Mouse (Mus musculus) spleen, adult 18-20 months (tissue): Measurements from ENCODE around the gene Tacstd2.
"Not testable (repeated sequence)": the region's sequence is repeated elsewhere in the genome, so short reads cannot be mapped to it uniquely, and the experiment has no call there.

Experiments used
- DNase-seq, 2 experiments: peaks; one replicate each; pipeline ENCODE4 v3.0.0; 2022; ENCODE audit warnings: mixed read lengths in 2 of 2

Tacstd2 gene

DNA sequence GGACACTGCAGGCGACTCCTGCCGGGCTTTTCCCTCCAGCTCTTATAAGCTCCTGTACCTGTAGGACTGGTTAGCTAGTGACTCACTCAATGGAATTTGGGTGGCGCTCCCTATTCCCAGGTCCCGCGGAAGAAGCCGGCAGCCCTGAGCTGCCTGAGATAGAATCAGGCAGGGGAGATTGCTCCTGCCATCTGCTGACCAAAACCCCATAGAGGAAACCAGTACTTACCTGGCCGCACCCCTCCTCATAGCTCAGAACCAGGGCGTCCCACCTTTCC, at the start of gene Tacstd2:
Gene Tacstd2 (minus strand): TSS at position 20 of the 278 bp plus-strand sequence.
- DNase-seq, result no peak

DNA sequence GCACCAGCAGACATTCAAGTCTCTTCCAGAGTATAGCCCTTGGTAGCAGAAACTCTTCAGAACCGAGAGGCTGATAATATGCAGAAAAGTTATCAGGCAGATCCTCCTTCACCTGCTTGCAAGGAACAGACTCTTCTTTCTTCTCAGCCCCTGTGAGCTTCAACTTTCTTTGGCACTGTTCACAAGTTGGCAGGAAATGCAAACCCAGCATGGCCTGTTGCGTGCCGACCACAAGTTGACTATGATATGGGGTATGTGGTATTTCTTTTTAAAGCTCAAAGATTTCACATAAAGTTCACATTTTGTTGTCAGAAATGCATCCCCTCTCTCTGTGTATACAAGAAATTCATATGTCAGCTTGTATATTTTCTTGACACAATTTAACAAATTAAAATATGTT, 30.7 kb upstream of the Tacstd2 start:
- no peak for DNase-seq

DNA sequence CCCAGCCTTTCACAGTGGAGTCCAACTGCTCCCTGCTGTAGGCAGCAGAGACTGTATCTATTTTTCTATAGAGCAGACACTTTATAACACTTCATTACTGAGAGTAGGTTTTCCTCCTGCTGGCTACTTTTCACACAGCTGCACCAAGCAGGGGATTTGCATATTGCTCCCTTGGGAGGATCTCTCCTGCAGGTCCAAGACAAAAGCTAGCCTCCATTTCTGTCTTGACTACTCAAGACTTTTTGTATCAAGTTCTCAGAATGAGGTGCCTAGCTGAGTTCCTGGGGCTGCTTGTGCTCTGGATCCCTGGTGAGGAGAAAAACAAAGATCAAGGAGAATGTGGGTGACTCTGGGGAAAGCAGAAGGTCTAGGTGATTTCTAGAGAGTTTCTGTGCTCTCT, 19.8 kb upstream of the Tacstd2 start:
- DNase-seq, result peak; percentile 44 to 66

DNA sequence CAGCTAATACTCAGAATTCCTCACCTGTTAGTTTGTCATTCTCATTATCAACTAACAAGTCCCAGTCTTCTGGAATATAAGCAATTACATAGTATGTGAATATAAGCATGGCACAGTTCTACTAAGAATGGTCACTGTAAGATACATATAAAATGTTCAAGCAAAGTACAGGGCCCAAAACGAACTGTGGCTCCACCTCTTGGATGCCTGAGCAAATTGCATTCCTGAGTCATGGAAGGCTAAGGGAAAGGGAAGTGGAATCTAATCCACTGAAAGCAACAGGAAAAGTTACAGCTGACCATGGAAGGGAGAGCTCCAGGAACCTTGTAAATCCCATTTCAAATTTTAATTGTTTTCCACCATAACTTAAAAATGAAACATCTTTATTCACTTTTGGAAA, 14.0 kb upstream of the Tacstd2 start:
- DNase-seq, result peak in 1 of 2 experiments; percentile 32

DNA sequence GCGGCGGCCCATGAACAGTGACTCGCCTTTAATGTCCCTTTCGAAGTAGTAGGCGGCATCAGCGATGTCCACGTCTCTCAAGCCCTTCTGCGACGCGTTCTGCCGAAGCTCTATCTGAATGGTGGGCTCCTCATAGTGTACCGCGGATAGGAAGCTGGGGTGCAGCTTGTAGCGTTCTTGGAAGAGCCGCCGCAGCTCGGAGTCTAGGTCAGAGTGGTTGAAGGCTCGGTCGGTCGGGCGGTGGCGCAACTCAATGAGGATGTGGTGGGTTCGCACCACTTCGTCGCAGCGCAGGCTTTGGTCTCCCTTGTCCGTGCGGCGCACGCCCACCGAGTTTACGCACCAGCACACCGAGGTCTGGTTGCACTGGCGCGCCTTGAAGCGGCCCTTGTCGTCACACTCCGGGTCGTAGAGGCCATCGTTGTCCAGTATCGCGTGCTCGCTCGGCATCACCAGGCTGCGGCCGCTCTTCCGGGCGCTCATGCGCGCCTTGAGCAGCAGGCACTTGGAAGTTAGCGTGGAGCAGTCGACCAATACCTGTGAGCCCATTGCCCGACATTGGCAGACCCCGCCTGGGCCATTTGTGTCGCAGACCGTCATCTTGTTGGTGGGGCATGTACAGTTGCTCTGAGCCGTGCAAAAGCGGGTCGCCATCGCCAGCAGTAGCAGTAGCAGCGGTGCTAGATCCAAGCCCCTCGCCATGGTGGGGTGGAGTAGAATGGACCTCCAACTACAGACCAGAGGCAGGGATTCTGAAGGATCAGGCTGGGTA, 405 bp downstream of the Tacstd2 start:
- DNase-seq, result peak; percentile 16 to 43

DNA sequence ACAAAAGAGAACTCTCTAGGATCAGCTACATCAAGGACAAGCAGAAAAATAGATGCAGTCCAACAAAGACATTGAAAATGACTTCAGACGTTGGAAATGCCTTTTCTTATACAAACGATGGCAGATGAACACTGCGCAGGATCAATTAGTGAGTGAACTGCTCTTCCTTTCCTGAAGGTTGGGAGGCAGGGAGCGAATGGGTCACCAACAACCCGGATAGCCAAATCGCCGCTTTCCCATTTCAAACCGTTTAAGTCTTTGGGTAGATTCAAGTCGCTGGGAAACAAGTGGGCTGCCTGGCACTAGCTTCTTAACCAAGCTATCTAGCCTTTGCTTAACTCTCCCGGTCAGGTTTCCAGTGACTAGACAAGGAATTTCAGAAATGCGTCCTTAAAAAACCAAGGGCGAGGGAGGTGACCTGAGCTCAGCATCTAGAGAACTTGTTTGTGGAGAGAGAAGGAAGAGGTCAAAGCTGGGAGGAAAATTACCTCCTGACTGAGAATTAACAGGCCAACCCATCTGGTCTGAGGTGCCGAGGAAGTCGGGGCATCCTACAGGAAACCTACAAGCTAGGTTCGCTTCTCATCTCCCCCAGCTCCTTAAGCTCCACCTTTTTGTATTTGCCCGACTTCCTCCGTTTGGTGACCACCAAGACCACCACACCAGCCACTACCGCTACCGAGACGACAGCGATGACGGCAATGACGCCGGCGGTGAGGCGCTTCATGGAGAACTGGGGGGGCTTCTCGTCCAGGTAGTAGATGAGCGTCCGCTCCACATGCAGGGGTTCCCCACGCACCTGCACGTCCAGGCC, 1.2 kb downstream of the Tacstd2 start:
- DNase-seq, result no peak

DNA sequence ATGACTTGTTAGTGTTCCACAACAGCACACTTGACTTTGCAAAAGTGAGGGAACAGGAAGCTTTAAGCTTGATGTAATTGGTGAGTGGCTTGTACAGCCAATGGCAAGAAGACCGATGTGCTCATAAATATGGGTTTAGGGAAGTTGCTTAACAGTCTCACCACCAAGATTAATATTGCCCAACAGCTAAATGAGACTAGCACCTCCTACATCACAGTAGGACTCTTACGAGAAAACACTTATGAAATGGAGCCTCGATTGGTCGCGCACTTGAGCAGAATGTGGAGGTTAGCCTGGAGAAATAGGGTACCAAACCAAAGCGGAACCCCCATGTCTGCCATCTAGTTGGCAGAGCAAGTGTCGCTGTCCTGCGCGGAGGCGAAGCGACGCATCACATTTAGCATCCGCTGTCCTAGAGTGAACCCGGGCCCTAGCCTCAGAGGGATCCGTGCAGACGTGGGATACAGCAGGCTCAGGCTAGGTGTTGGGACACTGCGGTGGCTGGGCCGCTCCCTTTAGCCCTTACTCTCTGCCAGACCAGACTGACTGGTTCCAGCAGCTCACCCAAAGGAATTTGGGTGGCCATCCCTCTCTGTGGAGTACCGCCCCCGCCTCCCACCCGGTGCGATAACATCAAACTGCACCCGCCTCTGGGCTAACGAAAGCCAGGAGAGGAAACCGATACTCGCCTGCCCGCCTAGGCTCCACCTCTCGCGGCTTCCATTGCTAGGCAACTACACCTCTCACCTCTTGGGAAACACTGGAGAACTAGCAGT, 2.7 kb downstream of the Tacstd2 start:
- DNase-seq, result peak in 1 of 2 experiments; percentile 22

DNA sequence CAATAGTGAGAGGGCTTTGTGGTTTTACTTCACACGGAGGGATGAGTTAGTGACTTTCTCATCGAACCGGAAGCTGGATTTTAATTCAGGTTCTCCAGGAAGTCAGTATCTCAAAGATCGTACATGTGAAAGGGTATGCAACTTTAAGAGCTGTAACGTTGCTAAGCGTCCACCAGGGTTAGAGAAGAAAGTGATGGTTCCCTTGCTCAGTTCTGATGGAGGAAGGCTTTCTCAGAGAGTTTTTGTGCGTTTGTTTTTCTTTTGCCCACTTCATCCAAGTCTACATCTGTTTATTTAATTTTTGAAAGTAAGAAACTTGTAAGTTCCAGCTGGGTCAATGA, 3.8 kb downstream of the Tacstd2 start:
- no peak for DNase-seq

DNA sequence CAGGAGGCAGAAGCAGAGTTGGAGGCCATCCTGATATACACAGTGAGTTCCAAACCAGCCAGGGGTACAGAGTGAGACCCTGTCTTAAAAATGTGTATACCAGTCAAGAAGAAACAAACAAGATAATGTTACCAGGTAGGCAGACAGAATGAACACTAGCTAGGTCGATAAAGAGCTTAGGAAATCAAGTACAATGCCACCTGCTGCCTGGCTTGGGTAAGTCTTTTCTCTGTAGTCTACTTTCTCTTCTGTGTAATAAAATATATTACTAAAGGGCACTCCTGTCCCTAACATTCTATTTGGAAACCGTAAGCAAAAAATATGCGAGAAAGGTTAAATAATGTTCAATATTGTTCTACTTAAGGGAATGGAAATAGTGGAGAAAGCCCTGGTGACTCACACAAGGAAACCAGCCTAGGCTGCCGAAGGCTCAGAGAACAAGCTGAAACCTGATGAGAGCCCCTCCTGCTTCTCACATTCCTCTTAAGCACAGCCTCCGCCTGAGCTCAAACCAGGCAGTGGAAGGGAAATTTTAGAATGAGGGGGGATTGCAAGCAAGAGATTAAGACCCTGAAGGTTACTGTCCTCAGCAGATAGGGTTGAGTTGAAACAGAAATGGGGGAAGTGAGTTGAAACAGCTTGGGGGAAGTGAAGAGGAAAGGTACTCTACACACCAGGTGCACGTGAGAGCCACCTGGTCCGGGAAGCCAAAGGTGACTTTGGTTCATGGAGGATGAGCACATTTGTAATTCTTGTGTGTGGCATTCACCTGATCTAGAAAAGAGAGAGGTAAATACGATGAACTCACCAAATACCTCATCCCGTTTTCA, 4.4 kb downstream of the Tacstd2 start:
- peak in 1 of 2 experiments; percentile 31 for DNase-seq

DNA sequence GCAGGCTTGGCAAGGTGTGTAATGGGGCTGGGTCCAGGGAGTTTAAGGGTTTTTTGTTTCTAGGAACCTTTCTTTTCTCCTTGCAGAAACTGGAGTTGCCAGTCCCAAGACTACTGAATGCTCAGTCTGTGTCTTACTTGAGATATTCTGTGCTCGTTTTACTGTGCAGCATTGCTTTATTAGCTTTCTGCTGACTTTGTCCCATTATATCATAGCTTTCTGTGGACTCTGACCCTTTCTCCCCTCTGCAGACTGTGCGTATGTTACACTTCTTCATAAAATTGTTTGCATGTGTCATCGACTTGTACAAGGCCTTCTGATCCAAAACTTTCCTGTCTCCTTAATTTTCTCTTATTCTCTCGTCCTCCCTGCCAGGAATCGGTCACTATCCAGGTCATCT, 9.2 kb downstream of the Tacstd2 start:
- DNase-seq, result no peak

DNA sequence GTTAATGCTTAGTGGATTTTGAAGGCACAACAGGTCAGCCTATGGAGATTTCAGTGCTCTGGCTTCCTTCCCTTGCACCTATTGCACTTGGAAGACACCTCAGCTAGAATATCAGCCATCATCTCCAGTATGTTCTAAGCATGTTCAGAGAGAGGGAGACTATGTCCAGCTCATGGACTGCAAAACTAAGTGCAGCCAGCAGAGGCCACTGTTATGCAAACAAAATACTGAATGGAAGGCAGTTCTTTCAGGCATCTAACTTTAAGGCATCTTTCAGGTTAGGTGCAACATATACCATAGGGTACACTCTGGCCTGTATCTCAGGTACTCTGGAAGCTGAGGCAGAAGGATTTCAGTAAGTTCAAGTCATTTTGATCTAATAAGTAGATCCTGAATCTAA, 24.8 kb downstream of the Tacstd2 start:
- peak; percentile 18 to 63 for DNase-seq

DNA sequence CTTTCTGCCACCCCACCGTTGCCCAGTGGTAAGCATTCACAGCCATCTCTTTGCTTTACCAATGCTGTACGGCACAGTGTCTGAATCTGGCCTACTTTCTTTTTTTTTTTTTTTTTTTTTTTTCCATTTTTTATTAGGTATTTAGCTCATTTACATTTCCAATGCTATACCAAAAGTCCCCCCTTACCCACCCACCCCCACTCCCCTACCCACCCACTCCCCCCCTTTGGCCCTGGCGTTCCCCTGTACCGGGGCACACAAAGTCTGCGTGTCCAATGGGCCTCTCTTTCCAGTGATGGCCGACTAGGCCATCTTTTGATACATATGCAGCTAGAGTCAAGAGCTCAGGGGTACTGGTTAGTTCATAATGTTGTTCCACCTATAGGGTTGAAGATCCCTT, 33.7 kb downstream of the Tacstd2 start:
- DNase-seq, result not testable (repeated sequence)

DNA sequence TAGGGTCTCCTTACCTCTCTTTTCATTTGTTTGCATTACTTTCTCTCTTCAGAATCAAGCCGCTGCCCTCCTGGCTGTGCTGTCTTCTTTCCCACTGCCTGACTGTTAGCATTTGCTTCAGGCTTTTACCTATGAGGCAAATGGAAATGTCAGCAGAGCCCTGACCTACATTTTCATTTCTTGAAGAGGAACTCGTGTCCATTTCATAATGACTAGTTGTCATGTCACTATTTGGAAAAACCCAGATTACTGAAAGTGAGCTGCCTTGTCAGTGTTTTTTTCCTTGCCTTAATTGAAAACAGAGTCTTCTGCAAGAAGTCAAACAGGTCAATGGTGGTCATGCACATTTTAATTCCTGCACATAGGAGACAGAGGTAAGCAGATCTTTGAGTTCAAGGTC, 43.8 kb downstream of the Tacstd2 start, which contains the start of gene Il23r:
Gene Il23r (minus strand): TSS at position 101 of the 400 bp plus-strand sequence.
- DNase-seq, result no peak
